Mouse (Mus musculus): ENCODE measurements around the gene Evi2b.

Gene Evi2b

DNA sequence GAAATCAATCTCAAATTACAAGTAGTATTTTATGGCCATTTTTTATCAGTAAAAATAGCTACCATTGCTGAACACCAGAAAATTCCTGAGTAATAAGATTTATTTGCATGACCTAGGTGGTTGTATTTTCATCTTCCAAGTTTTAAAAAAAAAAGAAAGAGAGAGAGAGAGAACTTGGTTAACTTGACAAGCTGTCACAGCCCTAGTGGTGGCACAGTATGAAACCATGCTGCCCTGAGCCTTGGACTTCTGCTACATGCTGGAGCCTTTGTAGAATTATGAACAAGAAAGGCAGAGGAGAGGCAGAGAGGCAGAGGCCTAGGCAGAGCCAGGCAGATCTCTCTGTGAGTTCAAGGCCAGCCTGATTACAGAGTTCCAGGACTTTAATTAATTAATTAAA lies 1.6 kb downstream of the Evi2b start:
- DNase-seq (ENCODE audit: low spot score): no peak

DNA sequence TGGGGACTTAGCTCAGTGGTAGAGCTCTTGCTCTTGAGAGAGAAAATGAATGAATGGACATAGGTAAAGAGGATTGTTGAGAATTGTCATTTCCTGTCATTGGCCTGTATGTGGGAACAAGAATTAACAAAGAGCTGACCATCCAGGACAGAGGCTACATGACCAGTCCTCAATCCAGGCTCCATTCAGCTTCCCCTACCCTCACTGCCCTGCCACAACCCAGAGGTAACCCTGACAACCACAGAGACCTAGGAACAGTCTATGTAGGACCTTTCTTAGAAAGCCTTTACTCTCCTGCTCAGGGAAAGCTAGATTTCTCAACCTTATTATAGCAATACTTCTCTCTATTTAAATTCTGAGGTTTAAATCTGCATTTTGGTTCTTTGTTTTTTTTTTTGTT lies 2.8 kb downstream of the Evi2b start:
- no peak for DNase-seq (ENCODE audit: low spot score)

DNA sequence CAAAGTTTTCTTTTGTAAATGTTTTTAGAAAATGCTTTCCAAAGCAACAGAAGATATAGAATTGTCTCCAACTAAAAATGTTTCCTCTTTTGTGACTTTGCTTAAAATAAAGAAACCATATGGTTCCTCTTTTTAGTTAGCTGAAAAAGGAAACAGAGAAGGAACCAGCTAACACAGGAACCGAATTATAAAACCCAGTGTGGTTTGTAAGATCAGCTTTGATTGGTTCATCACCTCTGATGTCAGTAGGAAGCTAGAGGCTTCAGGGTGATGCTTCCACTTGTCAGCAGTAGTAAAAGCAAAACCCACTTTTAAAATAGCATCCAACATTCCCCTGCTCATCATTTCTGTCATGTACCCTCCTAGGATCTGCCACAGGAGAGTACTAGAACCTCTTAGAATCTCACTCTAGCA lies 3.7 kb downstream of the Evi2b start:
- peak; percentile 72 for DNase-seq (ENCODE audit: low spot score)

DNA sequence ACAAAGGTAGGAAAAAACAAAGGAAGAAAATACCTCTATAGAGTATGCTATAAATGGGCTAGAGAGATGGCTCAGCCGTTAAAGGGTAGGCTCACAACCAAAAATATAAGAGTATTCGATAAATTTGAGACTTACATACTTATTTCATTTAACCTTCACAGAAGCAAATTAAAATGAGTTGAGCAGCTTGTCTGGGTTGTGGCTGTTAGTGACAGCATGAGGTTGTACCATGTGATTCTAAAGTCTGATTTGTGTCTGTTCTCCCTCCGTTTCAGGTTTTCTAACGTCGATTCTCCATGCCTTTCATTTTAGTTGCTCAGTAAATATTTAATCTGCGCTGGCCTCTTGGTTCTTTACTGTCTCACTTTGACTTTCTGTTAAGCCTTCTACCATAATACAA lies 4.3 kb downstream of the Evi2b start:
- DNase-seq (ENCODE audit: low spot score): no peak

DNA sequence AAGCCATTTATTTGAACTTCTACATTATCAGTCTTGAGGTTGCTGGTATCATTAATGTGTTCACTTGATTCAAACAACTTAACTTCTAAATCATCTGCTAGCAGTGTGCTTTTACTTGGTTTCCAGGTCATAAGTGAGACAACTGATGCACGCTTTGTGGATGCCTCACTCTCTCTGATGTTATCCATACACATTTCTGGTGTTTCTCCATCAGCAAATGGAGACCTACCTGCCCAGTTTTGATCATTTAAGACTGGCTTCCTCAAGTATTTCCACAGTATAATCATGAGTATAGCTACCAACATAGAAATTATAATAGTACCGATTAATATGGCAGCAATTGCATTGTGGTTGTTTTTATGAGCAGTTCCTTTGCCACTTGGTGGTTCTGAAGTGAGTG lies 7.8 kb downstream of the Evi2b start:
- DNase-seq (ENCODE audit: low spot score): no peak

DNA sequence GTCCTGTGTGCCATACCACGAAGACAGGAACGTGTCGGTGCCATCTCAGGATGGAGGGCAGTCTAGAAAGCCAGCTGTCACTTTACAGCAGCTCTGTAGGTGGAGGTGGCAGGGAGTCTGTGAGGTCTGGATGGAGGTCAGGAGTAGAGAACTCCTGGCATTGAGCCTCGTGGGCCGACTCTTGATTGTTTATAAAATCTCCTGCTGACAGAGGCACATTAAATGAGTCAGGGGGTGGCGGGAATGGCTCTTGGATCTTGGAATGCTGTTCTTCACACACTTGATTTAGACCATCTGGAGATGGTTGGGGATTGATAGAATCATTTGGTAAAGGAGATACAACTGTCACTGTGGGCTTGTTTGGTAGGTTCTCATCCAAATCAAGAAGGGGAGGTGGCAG lies 8.2 kb downstream of the Evi2b start:
- no peak for DNase-seq (ENCODE audit: low spot score)

DNA sequence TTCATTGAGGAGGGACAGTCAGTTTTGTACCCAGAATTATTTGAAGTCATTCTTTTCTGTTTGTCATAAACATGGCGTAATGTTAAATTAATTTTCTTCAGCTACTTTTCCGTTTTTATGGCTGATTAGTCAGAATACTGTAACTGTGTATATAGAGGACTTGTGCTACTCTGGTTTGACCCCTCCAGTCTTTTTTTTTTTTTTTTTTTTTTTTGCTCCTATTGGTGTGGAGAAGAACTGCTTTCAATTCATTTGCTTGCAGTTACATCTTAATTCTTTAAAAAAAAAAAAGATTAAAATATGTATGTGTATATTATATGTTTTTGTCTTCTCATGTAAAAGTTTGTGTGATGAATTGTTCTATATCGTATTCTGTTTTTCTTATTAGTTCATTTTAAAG lies 11.6 kb downstream of the Evi2b start:
- DNase-seq (ENCODE audit: low spot score): no peak

DNA sequence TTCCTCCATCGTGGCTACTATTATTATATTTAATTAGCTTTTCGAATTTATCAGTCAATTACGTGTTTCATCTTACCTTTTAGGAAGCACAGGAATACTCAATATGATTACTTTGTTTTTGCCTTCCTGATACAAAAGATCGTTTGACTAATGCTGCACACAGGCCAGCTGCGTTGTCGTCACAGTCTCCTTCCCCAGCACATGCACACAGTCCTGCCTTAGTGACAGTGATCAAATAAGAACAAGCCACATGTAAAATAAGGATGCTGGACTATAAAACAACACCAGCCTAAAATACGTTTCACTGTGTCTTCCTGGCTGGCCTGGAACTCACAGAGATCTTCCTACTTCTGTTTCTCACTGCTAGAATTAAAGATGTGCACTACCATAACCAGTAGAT lies 19.1 kb downstream of the Evi2b start:
- DNase-seq (ENCODE audit: low spot score): no peak

DNA sequence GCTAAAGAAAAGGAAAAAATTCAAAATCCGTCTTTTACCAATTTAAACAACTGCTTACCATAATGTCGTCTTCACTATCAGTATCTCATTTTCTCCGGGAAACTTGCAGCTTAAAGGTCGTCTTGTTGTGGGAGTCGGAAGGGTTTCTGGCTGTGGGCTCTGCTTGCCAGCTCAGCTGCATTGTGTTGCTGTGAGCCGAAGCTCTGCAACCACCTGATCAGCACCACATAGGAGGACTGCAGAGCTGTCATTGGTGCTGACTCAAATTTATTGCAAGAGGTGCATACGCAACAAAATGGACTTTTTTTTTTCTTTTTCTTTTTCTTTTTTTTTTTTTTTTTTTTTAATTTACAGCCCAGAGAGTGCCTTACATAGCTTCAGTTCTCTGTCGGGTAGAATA lies 19.7 kb downstream of the Evi2b start, which contains the start of gene Omg:
Gene Omg (minus strand): TSS at position 240 of the 400 bp plus-strand sequence.
- DNase-seq (ENCODE audit: low spot score): no peak

DNA sequence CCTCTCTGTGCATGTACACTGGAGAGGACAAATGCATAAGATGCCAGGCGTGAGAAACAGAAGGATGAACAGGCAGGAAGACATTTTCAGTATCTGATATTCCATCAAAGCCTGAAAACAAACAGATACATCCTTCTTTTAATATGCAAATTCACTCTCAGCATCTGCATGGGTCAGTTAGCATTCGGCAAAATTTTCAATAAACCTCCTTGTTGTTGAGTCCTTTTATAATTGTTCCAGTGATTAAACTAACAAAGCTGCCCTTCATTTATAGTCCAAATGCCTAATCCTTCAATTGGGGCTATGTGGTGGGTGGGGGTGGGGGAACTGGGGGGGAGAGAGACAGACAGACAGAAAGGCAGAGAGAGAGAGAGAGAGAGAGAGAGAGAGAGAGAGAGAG lies 20.6 kb downstream of the Evi2b start:
- DNase-seq (ENCODE audit: low spot score): no peak

DNA sequence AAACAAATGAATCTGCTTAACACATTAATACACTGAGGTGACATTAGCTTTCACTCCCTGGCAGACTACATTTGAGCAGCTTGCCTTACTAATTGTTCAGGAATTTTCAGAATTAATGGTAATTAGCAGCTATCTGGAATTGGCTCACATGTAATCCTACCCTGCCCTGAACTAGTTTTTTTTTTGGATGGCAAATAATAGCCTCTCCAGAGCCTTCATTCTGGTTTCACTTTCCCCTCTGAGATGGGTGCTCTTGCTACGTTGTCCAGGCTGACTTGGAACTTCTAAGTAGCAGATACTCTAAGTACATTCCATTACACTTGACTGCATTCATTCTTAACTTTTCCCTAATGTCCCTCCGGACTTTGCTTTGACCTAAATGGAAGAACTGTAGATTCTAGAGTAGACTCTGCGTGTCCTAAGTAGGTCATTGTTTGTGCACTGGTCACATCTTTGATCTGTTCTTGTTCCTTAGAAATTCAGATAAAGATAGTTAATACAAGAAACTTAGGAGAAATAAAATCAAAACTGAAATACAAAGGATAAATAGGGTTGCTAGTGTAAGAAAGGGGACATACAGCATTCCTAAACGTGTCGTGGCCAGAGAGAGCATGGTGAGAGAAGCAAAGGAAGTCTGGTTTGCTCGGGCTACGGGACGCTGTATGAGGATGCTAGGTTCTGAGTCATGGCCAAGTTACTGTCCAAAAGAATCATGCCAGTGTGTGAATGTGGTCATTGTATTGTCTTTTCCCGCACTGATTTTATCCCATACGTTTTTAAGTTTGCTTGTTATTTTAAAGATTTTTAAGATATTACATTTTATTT lies 28.4 kb downstream of the Evi2b start:
- peak; percentile 22 for DNase-seq (ENCODE audit: low spot score)

DNA sequence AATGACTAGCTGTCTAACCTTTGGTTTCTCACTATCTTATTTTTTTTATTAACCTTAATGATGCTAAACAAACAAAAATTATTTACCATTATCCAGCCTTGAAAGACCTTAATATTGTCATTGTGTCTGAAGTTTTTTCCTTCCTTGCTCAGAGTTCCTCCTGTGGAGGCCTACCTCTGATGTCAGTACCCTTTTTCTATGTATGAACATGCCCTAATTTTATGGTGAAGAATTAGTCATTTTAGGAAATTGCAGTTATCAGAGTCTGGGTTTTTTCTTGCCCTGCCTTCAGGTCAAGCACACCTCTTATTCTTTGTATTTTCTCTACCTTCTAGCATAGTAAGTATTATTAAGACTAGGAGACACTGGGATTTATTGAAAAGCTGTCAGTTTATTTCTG lies 38.8 kb downstream of the Evi2b start:
- DNase-seq (ENCODE audit: low spot score): no peak

DNA sequence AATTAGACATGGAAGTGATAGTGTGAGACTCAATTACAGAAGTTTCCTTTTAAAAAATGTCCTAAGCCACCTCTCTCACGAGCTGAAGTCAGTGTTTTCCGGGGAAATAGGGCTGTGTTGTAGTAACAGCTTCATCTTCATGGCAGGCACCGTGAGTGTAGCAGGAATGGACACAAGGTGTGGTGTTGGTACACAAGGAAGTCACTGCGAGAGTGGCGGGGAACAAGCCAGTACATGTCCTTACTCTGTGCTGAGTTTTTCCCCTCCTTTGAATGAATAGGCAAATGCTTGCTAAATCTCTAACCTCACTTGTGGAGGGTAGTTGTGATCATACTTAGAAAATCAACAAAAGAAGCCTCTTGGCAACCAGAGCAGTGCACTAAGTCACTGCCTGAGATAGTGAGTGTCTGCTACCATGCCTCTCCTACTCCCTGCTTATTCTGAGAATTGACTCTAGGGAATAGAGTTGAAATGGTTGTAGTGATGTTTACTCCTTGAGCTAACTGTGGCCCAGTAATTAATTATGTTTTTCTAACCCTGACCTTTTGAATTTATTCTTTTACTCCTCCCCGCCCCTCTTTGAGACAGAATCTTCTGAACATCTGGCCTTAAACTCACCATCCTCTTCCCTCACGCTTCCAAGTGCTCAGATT lies 39.6 kb downstream of the Evi2b start:
- no peak for DNase-seq (ENCODE audit: low spot score)

DNA sequence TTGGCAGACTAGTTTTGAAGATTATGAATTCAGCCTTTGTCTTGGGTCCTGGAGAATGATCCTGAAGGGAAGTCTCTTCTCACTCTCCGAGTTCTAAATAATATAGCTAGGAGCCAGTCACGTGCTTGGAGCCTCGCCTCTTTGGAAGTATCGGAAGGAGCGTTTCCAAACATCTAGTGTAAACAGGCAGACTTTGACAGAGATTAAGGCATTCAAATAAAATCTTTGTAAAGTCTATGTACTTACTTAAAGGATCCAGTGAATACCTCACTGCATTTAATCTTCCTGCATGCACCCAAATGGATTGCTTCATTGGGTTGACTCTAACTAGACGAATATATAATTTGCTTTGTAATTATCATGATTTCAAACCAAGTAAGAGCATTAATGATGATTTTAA lies 40.2 kb downstream of the Evi2b start:
- DNase-seq (ENCODE audit: low spot score): no peak

DNA sequence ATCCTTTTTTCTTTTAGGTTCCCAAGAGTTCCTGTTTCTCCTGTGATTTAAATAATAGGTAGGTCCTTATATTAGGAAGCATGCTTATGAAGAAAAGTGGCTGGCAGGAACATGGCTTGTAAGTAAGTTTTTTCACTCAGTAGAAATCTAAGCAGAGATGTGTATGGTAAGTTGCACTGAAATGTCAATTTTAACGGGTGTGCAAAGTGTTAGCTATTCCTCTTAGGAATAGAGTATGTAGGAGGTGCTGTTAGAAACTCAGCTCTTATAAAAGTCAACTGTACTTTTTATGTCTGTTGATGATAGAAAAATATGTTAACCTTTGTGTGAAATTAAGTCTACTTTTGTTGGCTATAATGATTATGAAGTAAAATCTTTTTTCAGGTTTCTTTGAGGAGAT lies 55.5 kb downstream of the Evi2b start:
- no peak for DNase-seq (ENCODE audit: low spot score)
